Mouse (Mus musculus) R1 (cell line): ENCODE results near the gene Ms4a6d.
"Not testable (repeated sequence)": the region's sequence is repeated elsewhere in the genome, so short reads cannot be mapped to it uniquely, and the experiment has no call there.

Experiments used
- DNase-seq: peaks from one replicate; pipeline ENCODE4 v3.0.0-alpha.2; 2018; ENCODE audit warnings: low read depth, low spot score

Ms4a6d gene

GRCm38 (mm10) chr19:11559560-11559959 is 45.1 kb downstream of the Ms4a6d start:
- DNase-seq, result not testable (repeated sequence)

- DNase-seq, result no peak
Measured at GRCm38 (mm10) chr19:11554726-11555125, 49.9 kb downstream of the Ms4a6d start.

- DNase-seq, result no peak
Measured at GRCm38 (mm10) chr19:11547911-11548310, 56.7 kb downstream of the Ms4a6d start.

GRCm38 (mm10) chr19:11544383-11544782 is 60.3 kb downstream of the Ms4a6d start:
- not testable (repeated sequence) for DNase-seq

DNA sequence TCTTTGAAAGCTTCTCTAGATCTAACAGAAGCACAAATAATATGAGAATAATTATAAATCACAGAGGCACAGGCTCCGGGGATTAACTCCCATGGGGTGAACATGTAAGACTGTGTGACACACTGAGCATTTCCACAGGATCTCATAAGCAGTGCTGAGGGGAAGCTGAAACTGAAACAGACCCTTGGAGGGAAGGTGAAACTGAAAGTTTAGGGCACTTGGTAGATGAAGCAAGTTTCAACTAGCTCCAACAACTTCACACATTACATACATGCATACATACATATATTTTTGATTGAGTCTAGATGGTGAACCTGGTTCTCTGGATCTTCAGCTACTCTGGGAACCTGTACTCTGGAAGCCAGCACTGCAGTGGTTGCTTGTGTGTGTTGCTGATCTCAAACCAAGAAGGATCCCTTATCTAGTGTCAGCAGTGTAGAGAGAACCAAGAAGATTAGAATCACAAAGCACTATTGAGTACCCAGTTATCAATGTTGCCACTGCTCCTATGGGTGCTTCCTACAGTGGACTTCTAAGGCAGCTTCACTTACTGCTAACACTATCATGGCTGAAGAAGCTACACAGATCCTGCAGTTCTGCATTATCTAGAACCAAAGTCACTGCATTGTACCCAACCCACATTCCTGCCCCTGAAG is 64.4 kb downstream of the Ms4a6d start:
- DNase-seq, result not testable (repeated sequence)

DNA sequence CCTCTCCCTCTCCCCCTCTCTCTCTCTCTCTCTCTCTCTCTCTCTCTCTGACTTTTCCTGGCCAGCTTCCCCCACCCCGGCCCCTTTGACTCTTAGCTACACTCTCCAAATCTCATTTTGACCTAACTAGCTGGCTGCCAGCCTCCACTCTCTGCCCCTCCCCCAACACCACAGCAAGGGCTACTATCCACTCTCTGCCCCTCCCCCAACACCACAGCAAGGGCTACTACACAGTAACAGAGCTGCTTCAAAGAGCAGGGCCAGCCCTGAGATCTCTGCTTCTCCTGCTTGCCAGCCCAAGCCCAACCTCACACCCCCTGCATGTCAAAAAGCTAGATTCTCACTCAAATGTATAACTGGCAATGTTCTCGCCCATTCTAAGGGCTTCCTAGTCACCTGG is 67.3 kb downstream of the Ms4a6d start:
- peak; percentile 30 for DNase-seq
